Mouse (Mus musculus): Measurements from ENCODE around the gene Tbcel. TPM values are rescaled to one million over a fixed set of nuclear protein-coding genes. Genes with fewer than 3 reads are reported as not detected.

Gene Tbcel
- total RNA-seq, 2 experiments from 2014 or later: 50.5 to 55.9 TPM

DNA sequence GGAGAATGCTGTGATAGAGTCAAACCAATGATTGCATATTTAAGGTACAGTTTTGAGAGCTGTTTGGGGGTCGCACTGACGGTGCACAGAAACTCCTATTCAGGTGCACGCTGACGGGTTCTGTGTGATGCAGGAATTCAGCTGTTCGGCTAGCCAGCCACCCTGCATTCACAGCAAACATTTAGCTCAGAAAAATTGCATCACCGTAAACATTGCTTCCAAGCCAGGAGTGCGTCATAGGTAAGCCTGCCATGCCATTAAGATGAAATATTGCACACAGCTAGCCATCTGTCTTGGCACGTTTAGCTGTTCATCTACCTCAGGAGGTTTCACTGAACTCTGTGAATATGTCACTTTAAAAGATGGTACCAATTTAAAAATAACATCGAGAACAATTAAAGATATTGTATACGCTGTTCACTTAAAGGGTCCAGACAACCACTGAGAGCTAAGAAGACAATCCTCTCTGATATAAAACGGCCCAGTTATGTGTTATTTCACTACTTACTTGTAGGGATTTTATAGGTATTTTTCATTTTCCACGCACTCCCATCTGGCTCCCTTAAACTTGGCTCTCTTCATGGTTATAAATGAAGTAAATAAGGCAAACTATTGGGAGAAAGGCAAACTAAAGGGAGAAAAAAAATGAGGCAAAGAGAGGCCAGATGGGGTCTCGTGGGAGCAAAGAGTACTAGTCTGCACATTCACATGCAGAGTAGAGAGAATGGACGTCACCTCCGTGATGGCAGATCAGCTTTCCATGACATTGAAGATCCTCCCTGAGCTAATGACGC is 16.8 kb downstream of the Tbcel start:
- intact Hi-C loops (cut with DNase I): no loop called here
- DNase-seq (ENCODE audit: low spot score in 2 of 2): no peak

DNA sequence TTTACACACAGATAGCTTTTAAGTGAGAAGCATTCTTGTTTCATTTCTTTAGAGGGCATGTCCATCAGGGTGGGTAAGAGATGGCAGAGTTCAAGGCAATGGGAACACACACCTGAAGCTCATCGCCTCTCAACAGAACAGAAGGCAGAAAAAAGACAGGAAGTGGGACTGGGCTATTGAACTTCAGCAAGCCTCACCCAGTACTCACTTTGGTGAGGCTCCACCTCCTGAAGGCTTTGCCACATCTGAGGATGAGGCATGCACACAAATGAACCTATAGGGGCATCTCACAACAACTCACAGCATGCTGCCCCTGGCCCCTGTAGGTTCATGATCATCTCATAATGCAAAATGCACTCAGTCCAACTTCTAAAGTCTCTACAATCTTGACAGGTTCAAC is 19.5 kb downstream of the Tbcel start:
- DNase-seq (ENCODE audit: low spot score in 2 of 2): no peak
- intact Hi-C loops (cut with DNase I): no loop called here

DNA sequence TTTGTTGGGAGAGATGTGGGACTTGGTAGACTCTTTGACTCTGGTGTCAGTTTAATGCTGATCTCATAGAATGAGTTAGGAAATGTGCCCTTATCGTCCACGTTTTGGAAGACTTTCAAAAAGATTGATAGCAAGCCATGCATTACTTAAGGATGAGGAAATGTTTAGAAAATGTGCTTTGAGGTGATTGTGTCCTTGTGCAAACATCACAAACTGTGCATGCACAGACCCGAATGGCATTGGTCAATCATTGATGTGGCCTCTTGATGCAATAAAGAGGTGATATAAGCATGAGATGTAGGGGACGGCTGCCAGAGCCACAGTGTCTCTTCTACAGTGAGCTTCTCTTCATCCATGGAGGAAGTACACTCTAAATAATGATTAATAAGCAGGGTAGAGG is 20.7 kb downstream of the Tbcel start:
- no peak for DNase-seq (ENCODE audit: low spot score in 2 of 2)
- intact Hi-C loops (cut with DNase I): no loop called here

DNA sequence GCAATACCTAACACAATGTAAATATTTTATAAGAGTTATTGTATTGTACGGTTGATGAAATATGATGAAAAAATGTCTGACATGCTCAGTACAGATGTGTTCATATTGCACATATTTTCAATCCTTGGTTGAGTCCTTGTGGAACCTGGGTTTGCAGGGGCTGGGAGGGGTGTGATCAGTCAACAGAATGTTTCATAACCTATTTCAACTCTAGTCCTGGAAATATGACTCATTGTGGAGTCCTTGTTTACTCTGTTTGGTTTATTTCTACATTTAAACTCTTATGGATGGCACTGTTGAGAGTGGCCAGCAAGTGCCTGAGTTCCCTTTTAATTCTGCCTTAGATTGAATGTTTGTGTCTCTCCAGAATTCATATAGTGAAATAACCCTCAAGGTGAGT is 22.9 kb downstream of the Tbcel start:
- intact Hi-C loops (cut with DNase I): no loop called here
- no peak for DNase-seq (ENCODE audit: low spot score in 2 of 2)

DNA sequence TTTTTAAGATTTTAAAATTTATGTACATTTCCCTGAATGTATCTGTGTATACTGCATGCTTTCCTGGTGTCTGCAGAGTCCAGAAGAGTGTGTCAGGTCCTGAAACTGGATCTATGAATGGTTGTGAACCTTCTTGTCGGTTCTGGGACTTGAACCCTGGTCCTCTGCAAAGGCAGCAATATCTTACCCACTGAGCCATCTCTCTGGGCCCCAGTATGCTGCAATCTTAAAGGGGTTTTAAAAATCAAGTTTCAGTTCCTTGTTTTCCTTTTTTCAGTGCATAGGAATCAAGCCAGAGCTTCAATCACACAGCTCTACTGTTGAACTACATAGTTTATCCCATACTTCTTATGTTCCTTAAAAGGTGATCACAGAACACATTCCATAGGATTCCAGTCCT is 24.7 kb downstream of the Tbcel start:
- no peak for DNase-seq (ENCODE audit: low spot score in 2 of 2)
- intact Hi-C loops (cut with DNase I): no loop called here

DNA sequence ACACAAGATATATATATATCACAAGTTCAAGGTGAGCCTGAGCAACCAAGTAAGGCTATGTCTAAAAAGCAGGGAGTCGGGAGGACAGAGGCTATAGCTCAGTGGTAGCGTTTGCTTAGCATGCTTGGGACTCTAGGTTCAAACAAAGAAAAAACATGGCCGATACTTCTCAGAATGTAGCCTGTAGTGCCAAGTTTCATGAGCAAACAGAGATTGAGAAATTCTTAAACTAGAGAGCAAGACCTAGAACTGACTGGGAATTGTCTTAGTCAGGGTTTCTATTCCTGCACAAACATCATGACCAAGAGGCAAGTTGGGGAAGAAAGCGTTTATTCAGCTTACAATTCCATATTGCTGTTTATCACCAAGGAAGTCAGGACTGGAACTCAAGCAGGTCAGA is 31.4 kb downstream of the Tbcel start:
- no peak for DNase-seq (ENCODE audit: low spot score in 2 of 2)
- intact Hi-C loops (cut with DNase I): no loop called here

DNA sequence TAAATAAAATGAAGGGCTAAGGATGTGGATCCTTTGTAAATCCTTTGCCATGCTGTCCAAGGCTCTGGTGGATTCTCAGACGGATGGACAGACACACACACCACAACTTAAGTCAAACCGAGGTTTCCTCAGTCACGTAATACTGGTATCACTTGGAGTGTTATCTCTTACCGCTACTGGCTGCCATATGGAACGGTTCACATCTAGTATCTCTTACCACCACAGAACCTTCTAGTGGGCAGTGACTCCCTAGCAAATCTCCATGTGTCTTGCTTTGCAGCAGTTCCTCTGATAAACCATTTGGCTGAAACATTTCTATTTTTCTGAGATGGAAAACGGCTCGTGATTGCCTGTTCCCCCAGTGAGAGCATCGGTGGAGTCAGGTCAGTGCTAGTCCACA is 33.4 kb downstream of the Tbcel start:
- intact Hi-C loops (cut with DNase I): no loop called here
- no peak for DNase-seq (ENCODE audit: low spot score in 2 of 2)

DNA sequence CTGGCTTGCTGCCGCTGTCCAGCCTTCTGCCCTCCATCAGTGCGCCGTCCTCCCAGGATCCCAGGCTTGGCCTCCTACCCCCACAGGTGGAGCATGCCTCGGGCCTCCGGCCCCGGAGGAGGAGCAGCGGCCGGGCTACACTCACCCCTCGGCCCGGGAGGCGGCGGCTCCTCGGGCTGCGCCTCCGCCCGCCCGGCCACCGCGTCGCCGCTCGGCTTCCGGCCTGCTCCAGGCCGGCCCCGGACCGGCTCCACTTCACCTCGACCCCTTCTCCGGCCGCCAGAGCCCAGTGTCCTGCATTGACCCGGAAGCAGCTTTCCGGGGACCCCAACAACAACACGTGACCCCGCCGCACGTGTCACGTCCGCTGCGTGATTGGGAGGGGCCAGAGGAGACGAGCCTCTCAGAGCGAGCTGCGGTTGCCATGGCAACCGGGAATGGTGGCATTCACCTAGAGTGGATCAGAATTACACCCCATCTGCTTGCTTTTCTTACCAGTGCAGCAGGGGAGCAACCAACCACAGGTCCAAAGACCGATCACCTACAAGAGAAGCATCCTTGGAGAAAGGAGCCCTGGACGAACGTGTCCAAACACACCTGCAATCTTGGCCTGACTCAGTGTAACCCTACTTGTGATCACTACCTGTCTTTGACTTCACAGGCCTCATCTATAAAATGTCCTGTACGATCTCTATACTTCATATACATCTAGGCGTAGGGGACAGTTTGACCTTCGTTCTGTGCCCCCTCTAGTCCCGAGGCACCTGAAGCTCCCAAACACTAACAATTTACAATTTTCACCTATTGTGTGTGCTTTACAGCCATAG is 35.5 kb downstream of the Tbcel start:
- intact Hi-C loops (cut with DNase I): no loop called here
- DNase-seq (ENCODE audit: low spot score in 2 of 2): peak; percentile 90 to 92

DNA sequence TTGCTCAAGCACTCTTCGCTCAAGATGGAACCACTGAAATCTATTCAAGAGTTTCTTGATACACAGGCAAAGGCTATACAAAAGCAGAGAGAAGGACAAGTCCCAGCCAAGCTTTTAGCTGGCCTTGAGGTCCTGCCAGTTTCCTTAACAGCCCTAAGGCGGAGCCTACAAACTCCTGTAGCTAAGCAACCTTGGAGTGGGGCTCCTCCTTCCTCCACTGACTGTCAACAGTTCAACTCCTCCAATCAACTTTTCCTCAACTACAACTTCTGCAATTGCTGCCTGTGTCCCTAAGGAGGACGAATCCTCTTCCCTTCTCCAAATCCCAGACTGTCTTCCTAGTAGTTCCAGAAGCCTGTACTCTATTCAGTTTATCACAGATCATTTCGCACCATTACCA is 36.4 kb downstream of the Tbcel start:
- no peak for DNase-seq (ENCODE audit: low spot score in 2 of 2)
- intact Hi-C loops (cut with DNase I): no loop called here

DNA sequence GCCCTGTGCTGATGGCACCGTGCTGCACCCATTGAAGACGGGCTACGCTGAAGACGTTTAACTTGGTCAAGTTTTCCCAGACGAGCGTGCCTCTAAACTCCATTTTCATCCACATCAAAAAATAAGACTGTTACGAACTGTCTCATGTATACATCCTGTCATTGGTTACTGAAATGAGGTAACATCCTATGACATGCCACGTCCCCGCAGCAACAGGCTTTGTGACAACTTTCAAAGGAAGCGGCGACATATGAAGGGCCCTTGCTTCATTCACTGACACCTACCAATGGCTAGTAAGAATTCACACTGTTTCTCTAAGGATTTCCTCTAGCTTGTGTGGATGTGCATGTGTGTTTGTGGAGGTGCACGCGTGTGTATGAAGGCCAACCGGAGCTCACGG is 38.3 kb downstream of the Tbcel start:
- intact Hi-C loops (cut with DNase I): no loop called here
- no peak for DNase-seq (ENCODE audit: low spot score in 2 of 2)

DNA sequence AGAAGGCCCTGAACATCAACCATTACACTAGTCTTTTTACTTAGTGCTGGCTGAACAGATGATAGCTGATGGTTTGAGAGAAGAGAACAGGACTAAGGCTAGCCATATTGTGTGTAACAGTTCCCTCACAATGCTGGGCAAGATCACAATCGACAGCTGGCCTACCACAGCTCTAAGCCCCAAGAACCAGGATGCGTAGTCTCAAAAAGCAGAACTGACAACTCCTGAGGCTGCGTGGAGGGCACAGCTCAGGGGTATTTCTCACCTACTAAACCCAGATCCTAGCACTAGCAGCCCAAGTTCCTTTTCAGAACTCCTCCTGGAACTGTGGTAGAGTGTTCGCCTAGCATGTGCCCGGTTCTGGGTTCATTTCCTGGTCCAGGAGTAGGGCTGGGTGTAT is 39.2 kb downstream of the Tbcel start:
- no peak for DNase-seq (ENCODE audit: low spot score in 2 of 2)
- intact Hi-C loops (cut with DNase I): no loop called here

DNA sequence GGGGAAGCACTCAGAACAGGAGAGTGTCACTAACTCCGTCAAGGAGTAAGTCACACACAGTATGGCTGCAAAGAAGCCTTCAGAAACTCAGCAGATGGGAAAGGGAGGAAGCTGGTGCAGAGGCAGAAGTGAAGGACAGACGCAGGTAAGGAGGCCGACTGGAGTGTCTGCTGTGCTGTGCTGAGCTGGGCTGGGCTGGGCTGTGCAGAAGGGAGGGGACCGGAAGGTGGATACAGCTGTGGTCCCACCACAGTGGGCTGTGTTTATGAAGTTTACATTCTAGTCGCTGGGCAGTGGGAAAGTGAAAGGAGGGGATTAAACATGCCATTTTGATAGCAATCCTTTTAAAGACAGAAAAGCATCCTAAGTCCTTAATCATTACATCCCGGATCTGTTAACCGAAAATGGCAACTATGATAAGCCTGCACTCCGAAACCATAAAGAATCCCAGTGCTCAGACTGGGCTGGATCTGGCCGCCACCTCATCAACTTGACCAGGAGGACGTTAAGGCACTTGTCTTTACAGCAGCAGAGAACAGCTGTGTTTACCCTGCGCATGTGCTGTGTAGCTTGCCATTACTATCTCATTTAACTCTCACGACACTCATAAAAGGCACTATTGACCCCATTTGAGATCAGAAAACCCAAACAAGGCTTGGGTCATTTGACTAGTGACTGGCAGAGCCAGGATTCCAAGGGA is 40.3 kb downstream of the Tbcel start:
- no peak for DNase-seq (ENCODE audit: low spot score in 2 of 2)
- intact Hi-C loops (cut with DNase I): loop anchor here (2.0 kb wide), 1 partner anchor 54 kb away; no protein-coding TSS in a partner anchor

DNA sequence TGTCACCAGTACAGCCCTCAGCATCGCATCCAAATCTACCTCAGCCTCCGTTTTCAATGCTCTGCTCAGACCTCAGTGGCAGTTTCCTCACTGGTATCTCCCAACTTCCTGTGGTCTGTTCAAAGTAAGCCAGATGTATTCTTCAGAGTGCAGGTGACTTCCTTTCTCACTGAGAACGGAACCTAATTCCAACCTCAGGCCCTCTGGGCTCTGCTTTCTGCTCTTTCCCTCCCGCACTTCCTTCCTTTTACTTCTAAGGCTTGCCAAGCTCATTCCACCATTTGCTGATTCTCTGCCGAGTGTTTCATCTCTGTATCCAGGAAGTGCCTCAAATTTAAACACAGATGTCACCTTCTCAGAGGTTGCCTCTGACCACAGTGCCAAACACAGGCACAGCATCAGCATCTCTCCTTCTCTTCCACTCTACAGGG is 41.9 kb downstream of the Tbcel start:
- intact Hi-C loops (cut with DNase I): loop anchor here (2.0 kb wide), 1 partner anchor 55 kb away; no protein-coding TSS in a partner anchor
- DNase-seq (ENCODE audit: low spot score in 2 of 2): no peak

DNA sequence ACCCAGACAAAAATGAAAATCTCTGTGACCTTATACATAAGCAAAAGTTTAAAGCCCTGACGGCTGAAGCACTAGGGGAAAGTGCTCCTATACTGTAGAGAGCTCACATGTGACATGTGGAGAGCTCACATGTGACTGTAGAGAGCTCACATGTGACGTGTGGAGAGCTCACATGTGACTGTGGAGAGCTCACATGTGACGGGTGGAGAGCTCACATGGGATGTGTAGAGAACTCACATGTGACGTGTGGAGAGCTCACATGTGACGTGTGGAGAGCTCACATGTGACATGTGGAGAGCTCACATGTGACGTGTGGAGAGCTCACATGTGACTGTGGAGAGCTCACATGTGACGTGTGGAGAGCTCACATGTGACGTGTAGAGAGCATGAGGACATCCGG is 43.4 kb downstream of the Tbcel start:
- no peak for DNase-seq (ENCODE audit: low spot score in 2 of 2)
- intact Hi-C loops (cut with DNase I): no loop called here

DNA sequence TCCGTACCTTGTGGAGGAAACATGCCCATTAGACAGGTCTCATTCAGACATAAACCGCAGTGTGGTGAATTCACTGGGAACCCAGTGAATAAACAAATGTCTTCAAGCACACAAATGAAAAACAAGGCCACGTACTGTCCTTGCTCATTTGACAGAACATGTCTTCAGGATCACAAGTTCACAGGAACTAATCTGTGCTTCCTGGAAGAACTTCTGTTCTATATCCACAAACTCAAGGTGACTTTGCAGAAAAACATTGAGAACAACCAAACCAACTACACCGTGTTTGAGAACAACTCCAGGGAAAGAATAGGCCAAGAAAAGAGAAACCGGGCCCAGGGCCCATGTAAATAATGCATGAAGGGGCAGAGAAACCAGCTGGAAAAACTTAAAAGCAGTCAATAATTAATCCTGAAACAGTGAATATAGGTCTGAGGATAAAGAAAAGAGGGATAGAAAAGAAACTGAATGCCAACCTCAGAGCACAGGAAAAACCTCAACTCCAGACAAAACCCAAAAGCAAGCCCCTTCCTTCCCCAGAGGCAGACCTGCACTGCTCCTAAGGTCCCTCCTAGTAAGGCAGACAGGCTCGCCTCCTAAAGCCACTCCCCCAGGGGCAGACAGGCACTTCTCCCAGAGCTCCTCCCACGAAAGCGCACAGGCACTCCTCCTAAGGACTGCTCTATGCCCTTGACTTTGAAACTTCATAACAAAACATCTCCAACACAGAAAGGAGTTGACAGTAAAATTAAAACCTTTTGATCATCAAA is 44.2 kb downstream of the Tbcel start:
- DNase-seq (ENCODE audit: low spot score in 2 of 2): no peak
- intact Hi-C loops (cut with DNase I): no loop called here

DNA sequence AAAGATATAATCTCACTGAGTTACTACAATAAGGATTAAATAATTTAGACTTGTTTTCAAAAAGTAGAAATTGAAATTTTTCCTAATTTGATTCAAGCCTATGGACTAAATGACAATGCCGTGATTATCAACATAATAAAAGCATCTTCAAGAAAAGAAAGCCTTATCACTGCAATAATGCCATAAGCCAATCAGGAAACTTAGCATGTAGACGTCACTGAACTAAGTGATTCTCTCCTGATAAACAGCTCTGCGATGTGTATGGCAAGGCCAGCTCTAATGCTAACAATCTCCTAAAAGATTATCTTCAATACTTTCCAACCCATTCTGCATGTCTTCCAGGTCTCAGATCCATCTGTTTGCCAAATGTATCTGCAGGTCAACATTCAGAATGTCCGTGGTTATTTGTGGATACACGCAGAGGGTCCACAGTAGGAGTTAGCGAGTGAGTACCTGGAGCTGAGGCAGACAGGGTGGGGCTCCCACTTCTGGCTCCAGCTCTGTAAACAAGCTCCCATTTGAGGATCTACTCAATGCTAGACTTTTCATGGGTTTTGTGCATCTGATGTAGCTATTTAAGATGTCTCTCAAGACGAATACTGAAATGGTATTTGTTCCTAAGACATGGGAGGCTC is 44.9 kb downstream of the Tbcel start:
- DNase-seq (ENCODE audit: low spot score in 2 of 2): no peak
- intact Hi-C loops (cut with DNase I): no loop called here

DNA sequence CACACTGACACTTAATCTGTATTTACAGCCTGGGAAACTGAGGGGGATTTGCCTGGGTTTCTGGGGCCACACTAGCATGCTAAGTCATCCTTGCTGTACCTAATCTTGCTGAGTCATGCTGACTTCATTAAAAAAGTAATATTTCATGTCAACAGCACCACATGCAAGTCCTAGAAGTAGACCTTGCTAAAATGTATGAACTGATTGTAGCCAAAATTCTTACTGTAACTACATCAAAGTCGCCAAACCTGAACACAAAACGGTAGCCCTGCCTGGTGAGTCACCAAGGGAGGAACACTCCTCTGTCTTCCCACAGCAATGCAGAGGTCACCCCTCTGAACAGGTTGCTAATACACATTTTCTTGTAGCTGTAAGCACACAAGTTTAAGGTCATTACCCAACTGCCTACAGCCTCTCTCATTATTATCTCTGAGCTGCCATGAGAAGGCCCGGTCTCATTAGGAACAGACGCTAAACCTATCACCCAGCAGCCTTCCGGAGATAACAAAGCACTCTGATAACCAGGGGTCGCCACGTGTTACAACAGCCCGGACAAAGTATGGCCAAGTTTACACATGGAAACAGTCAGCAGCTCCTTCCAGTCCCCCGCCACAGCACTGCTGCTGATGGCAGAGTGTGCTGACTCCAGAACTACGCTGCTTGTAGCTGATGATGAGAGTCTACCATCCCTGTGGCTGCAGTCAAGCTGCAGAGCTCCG is 46.1 kb downstream of the Tbcel start:
- intact Hi-C loops (cut with DNase I): no loop called here

DNA sequence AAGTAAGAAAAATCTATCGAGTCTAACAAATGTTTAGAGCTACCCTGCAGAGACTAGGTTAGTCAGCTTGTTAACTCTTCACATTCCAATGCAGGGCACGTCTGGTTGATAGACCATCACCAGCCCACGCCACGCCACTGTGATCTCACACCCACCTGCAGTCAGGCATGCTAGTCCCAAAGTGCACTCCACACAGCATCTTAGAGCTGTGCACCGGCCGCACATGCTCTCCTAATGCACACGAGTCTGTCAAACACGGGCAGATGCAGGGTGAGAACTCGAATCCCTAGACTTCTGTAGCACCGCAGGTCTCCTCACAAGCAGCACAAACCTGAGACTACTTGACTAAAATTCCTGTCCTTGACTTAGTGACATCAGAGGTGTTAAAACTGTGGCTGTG is 47.3 kb downstream of the Tbcel start:
- DNase-seq (ENCODE audit: low spot score in 2 of 2): no peak
- intact Hi-C loops (cut with DNase I): no loop called here

More for the DNA sequence above, 46.1 kb downstream of the Tbcel start:
- no peak for DNase-seq (ENCODE audit: low spot score in 2 of 2)

DNA sequence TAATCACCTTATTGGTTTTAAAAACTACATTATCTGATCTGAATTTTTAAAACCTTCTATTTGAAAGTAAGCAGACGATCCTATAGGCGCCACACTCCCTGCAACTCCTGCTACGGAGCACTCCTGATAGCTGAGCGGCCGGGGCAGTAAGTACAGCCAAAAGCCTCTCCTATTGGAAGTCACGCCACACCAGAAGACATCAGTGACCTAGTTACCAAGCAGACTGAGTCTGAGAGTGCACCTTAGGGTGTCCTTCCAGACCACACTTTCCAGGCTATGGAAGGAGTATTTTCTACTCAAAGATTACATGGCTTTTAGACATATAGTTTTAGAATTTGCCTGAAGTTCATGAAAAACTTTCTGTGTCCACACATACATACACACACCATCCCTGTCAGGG is 47.9 kb downstream of the Tbcel start:
- no peak for DNase-seq (ENCODE audit: low spot score in 2 of 2)
- intact Hi-C loops (cut with DNase I): no loop called here
